Mouse (Mus musculus) liver, adult 2 months (tissue): Measurements from ENCODE around the gene Atxn10.
A peak's percentile ranks its signal among the peaks of the same experiment; 100 is the strongest.

Experiments
- CTCF ChIP-seq: fragments of 200-500 bp; IDR thresholded peaks from 2 replicates; pipeline ENCODE4 v1.5.1; 2011; ENCODE audit warnings: low read depth, low read length, control low read depth
- POLR2A ChIP-seq: fragments of 200-500 bp; IDR thresholded peaks from 2 replicates; pipeline ENCODE4 v1.6.1; 2011; ENCODE audit warnings: low read length, control low read depth; ENCODE audit not compliant: insufficient read depth; ENCODE audit errors: extremely low read depth

DNA sequence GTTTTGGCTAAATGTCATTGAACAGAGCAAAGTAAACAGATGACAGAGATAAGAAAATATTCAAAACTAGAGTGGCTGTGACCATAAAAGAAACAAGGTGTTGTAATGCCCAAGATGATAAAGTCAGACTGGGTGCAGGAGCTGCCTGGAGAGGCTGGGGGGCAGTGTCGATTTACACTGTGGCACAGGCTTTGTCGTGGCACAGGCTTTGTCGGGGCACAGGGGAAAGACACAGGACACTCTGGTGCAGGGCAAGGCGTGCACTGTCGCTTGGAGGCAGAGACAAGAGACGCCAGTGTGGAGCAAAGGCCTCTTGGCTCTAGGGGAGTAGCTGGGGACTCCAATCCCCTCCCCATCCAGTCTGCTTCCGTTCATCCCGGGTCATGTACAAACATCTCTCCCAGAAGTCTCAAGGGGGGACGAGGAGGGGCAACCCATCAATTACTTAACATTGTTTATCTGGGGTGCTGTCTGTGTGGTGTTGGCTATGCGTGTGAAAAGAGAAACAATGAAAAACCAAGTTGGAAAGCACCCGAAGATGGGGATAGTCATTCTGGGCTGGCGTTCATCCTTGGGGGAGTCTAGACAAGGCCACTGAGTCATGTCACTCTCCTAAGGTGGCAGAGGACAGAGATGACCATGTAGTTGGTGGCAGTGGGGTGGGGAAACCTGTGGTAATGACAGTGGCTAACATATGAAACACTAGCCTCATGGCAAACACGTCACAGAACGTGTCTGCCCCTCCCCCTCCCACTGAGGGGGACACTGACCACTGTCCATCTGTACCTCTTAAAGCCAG, 19.5 kb upstream of the Atxn10 start:
- TF ChIP-seq CTCF (peak; percentile 20), POLR2A (no peak)
